Mouse (Mus musculus) heart, adult 2 months (tissue): ENCODE results near the gene Ripk3.

Source experiments
- CTCF ChIP-seq: fragments of 200-600 bp; IDR thresholded peaks from 2 replicates; pipeline ENCODE4 v1.8.1; 2022; ENCODE audit warnings: antibody characterized with exemption, mild to moderate bottlenecking, moderate library complexity
- POLR2A ChIP-seq: fragments of 200-500 bp; IDR thresholded peaks from 2 replicates; pipeline ENCODE4 v1.6.1; 2011; ENCODE audit warnings: mild to moderate bottlenecking, low read depth, low read length, control low read depth; ENCODE audit not compliant: insufficient read depth

DNA sequence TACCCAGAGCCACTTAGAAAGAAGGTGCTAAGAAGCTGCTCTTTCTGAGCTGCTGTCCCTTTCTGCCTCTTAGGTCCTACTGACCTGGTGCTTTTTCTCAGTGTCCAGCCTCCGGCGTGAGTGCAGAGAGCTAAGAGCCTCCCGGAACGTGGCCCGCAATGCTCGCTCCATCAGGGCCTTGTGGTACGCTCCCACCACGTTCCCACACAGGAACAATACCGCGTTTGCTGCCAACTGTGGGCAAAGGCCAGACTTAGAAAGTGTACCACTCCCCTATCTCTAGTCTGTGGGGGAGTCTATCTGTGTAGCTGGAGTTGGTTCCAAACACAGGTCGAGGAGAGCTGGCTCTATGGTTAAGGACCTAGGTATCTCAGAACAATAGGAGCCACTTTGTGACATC lies 7.9 kb downstream of the Ripk3 start:
- TF ChIP-seq CTCF (no peak), POLR2A (no peak)
